Mouse (Mus musculus) spleen, embryonic (tissue): ENCODE data around the gene Abhd14b.

Experiments used
- CTCF ChIA-PET: fragments of 350-600 bp; sonication (Branson Sonifier 250); formaldehyde crosslinking; loops from one replicate; lab custom pipeline; 2022; lab: Charles Lee

Gene Abhd14b

DNA sequence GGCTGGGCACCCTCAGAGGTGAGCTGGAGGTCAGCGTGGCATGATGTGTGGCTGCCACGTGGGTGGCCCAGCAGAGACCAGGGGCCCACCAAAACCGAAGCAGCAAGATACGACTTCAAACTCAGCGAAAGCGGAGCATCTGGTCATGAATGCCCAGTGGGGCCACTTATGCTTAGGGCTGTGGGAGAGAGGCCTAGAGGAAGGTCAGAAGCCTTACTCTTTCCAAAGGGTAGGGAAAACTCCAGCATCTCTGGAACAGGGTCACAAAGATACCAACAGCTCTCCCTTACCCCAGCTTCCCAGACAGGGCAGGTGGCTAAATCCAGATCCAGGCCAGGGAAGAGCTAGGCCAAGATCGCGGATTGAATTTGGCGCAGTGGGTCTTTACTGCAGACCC, 9.9 kb downstream of the Abhd14b start:
- CTCF ChIA-PET: no interaction called here

DNA sequence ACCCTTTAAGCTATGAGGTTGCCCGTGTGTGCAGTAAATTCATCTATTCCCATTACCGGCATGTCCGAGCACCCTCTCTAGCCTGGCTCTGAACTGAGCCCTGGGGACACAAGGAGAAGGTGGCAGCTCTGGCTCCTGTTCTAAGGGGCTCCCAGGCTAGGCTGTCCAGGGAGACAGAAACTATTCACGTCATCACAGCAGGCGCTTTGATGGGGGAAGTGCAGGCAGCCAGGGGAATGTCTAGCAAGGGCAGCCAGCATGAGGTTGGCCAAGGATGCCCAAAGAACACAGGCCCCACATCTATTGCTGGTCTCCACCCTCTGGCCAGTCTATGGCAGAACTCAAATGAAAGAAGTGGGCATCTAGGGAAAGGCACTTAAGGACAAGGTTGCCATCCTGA, 10.7 kb downstream of the Abhd14b start:
- CTCF ChIA-PET: no interaction called here

DNA sequence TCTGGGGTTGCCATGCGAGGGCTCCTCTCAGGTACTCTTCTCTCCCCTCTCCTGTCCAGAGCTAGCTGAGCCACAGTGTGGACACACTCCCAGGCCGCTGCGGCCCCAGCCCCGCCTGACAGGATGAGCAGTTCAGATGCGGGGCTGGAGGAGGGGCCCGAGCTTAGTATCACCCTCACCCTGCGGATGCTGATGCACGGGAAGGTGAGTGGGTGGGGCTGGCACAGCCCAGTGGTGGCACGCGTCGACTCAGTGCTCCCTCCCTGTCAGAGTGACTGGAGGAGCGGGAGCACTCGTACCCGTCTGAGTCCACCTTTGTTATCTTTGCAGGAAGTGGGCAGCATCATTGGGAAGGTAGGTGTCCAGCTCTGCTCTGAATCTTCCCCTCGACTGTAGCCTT, 12.7 kb downstream of the Abhd14b start:
- CTCF ChIA-PET: no interaction called here

GRCm38 (mm10) chr9:106460401-106461025, 13.3 kb downstream of the Abhd14b start:
- CTCF ChIA-PET: interaction anchor here (0.6 kb wide), 1 partner anchor 17 kb away, joined by 12 read pairs; no protein-coding TSS in a partner anchor

- CTCF ChIA-PET: no interaction called here
These were observed 13.8 kb downstream of the Abhd14b start for GRCm38 (mm10) chr9:106461026-106461415.

GRCm38 (mm10) chr9:106461641-106462429, 14.6 kb downstream of the Abhd14b start:
- CTCF ChIA-PET: no interaction called here

GRCm38 (mm10) chr9:106462430-106462800, 15.2 kb downstream of the Abhd14b start:
- CTCF ChIA-PET: no interaction called here

DNA sequence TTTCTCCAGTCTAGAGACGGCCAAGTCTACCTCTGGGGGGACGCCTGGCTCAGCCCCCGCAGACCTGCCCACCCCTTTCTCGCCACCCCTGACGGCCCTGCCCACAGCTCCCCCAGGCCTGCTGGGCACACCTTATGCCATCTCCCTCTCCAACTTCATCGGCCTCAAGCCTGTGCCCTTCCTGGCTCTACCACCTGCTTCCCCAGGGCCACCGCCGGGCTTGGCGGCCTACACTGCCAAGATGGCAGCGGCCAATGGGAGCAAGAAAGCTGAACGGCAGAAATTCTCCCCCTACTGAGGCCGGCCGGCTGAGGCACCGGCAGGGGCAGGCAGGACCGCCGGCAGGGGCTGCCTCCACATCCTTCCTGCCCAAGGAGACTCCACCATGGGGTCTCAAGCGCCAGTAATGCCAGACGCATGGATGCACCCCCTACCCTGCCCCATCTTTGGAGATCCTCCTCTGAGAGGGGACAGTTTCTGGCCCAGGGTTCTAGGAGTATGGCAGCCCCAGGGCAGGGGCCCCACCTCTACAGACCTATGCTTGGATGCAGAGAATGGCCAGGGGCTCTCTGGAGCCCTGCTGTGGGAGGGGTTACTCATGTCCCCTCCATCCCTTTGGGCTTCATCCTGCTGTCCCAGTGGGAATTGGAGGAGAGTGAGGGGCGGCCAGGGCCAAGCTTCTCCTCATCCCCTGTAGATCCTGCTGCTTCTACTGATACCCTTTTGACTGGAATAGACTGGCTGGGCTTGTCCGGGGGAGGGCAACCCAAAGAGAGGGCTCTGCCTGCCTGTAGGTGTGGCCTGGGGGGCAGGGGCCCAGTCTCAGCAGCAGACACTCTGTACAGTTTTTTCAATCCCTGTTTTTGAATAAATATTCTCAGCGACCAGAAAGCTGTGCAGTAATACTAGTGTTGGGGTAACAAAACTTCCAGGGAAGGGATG, 16.1 kb downstream of the Abhd14b start:
- CTCF ChIA-PET: no interaction called here

- CTCF ChIA-PET: no interaction called here
These were observed 17.7 kb downstream of the Abhd14b start for GRCm38 (mm10) chr9:106464751-106465541.

DNA sequence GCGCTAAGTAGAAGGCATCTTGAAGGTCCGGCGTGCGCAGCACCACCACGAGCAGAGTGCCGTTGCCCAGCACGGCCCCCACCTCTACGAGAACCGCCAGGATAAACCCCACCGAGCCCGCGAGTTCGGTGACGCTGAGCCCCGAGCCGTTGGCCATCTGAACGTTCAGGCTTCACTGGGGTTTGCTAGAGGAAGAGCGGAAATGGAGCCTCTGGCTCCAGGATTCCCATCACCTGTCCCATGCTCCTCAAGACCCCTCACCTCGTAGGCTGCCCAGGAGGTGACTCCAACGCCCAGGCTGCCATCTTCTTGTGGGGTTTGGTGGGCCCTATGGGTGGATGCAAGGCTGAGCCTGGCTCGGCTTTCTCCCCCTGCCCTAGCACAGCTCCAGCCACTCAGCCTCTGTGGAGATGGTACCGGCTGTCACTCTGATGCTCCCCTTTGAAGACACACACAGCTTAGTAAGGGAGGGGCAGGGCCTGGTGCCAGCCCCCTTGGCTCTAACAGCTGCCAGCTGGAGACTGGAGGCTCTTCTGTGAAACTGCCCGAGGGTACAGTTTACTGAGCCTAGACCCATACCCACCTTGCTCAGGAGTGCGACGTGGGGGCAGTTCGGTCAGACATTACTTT, 18.4 kb downstream of the Abhd14b start, which contains the start of gene Gpr62:
Gpr62 (minus strand) TSS at position 368 of the 630 bp plus-strand sequence.
- CTCF ChIA-PET: no interaction called here

DNA sequence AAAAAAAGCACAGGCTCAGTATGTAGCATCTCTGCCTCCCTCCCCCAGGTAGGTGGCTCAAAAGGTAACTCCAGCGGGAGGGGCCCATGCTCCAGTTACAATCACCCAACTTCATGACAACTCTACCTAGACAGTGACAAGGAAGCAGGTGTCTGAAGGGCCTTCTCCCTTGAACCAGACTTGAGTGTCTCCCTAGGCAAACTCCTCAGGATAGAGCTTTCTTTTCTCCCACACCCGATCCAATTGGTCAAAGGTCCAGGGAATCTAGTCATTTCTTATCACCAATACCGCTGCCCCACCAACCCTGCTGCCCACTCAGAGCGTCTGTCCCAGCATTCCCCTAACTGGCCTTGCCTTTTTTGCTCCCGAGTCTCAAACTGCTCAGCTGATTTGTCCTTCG, 19.5 kb downstream of the Abhd14b start:
- CTCF ChIA-PET: no interaction called here

DNA sequence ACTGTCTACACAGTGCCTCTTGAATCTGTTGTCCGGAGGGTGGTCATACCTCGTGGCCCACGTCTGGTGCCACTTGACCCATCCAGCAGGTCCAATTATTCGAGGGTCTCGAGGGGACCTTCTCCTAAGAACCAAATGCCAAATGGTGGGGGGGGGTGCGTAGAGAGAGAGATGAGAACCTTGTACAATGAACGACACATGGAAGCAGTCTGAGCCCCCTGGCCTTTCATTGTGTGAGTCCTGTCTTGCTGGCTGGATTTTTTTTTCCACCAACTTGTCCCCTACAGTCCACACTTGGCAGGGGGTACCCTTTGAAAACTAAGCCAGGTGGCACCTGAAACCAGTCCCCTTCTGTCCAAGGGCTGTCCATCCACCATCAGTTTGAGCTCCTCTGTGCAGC, 20.5 kb downstream of the Abhd14b start:
- CTCF ChIA-PET: interaction anchor here (0.6 kb wide), 2 partner anchors 29 to 79 kb away, joined by 3 read pairs; no protein-coding TSS in a partner anchor

DNA sequence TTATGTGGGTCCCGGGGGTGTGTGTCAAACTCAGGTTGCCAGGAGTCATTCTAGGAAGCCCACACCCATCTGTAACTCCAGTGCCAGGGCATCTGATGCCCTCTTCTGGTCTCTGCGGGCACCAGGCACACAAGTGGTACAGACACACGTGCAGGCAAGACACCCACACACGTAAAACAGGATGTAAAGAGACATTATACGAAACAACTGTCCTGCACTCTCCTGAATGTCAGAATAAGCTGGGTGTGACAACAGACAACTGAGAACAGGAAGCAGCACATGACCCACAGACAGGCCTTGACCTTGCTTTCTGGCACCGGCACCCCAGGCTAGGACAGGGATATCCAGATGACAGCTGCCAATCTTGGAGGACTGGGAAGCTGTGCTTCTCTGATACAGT, 22.1 kb downstream of the Abhd14b start:
- CTCF ChIA-PET: no interaction called here

DNA sequence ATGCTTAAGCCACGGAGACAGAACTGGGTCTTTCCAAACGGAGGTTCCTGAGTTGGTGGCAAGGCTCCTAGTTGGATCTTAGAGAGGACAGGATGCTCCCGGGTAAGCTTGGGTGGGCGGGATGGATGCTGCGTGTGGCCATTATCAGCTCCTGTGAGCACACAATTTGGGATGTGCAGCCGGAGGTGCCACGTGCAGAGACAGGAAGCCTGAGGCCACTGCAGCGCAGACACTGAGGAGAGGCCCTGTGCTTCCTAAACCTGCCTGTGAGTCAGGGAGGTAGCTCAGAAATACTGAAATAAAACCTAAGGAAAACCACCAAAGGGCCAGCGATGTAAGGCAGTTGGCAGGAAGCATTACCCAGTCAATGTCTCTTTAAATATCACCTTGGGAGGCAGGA, 22.5 kb downstream of the Abhd14b start:
- CTCF ChIA-PET: interaction anchor here (0.6 kb wide), 1 partner anchor 737 kb away, joined by 3 read pairs; no protein-coding TSS in a partner anchor

DNA sequence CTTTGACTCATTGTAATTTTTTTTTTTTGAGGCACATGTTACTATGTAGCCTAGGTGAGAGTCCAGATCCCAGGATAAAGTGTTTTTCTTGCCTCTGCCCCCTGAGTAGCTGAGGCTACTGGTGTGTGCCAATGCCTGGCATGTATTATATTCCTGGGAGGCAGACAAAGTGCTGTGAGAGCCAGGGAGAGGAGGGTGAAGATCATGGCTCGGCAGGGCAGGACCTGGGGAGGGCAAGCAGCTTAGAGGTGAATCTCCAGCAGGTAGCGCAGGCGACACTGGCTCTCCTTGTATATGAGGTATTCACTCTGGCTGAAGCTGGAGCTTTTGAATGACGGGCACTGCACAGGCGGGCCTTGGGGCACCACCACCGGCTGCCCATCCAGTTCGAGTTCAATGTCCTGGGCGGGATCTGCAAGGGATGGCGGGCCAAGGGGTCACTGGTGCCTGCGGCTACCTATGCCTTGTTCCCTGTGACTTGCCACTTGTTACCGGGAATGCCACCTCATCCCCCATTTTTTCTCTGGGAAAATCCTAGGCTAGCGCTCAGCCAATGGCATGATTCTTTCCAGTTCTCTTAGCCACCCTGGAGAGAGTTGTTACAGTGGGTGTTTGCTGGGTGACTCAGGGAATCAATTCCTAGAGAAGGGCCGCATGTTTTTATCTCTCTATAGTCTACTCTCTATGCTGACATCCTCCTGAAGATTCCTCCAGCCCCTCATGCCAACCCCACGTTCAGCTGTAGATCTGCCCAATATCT, 23.9 kb downstream of the Abhd14b start:
- CTCF ChIA-PET: no interaction called here

DNA sequence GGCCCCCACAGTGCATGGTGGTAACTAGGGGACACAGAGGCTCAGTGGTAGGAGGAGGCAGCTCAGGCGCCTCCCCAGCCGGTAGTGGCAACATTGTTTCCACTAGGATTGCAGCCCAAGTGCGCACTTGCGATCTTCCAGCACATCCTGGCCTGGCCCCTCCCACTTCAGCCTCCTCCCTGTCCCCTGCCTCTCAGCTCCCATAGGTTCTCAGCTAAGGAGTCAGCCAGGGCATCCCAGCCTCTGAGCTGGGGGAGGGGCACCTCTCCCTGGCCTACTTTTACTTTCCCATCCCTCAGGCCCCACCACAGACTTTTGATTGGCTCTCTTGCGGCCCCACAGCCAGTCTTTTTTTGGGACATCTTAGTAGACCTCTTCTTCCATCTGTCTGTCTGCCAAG, 24.6 kb downstream of the Abhd14b start:
- CTCF ChIA-PET: no interaction called here

DNA sequence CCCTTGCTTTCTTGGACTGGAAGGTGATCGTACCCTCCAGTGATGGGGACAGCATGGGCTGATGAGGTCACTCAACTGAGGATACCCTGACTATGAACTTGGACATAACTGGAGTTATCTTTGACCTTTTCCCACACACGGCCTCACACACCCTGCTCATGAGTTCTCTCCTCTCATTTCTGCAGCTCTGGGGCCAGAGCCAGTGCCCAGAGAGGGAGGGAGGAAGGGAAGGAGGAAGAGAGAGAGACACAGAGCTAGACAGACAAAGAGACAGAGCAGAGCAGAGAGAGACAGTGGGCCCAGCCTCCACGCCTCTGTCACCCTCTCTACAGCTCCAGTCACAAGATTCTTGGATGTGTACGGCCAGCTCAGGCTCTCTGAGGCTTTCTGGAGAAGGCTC, 25.1 kb downstream of the Abhd14b start:
- CTCF ChIA-PET: no interaction called here

GRCm38 (mm10) chr9:106473081-106473752, 26.0 kb downstream of the Abhd14b start:
- CTCF ChIA-PET: interaction anchor here (1.1 kb wide), 1 partner anchor 1075 kb away, joined by 3 read pairs; no protein-coding TSS in a partner anchor

DNA sequence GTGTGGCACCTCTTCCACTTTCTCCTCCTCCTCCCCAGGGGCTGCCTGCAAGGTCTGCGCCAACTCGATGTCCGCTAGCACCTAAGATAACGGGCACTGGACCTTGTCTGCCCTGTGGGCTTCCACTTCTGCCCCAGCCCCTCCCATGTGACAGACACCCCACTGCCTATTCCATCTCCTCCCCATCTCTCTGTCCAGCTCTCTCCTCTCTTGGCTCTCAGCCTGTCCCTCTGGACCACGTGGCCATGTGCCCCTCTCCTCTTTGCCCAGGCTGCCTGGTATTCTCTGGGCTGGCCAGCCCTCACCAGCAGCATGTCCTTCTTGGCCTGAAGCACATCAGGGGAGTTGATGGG, 26.5 kb downstream of the Abhd14b start:
- CTCF ChIA-PET: interaction anchor here (0.6 to 1.1 kb wide), 3 partner anchors 28 to 1074 kb away, joined by 3 to 8 read pairs (median 3); no protein-coding TSS in a partner anchor
